Mouse (Mus musculus): ENCODE measurements around the gene Flnb.

- TF ChIP-seq POLR2A (IDR thresholded peaks at IDR 0.05; ENCODE audit: borderline replicate concordance, extremely low read depth, insufficient read depth, insufficient read length, poor library complexity, severe bottlenecking) = no peak
- no peak for TF ChIP-seq CTCF (IDR thresholded peaks at IDR 0.05; ENCODE audit: borderline replicate concordance, extremely low read depth, insufficient read depth, insufficient read length)
These were observed 835 bp downstream of the Flnb start for GRCm38 (mm10) chr14:7818463-7819121.
